Mouse (Mus musculus) embryonic facial prominence, embryonic 11.5 days (tissue): ENCODE data around the gene Pla2g6. TPM values are rescaled to one million over a fixed set of nuclear protein-coding genes. Genes with fewer than 3 reads are reported as not detected.

Source experiments
- ATAC-seq: fragments of 200-750 bp; cut with Nextera tagmentation; replicated peaks from 2 replicates; pipeline ENCODE4 v1.8.0; 2017; ENCODE audit warnings: low read depth; ENCODE audit not compliant: insufficient number of reproducible peaks, low FRiP score, low TSS enrichment
- DNase-seq: peaks from one replicate; pipeline ENCODE4 v3.0.0-alpha.2; 2015; ENCODE audit warnings: low spot score
- H3K27ac ChIP-seq: fragments of 300-500 bp; sonication (generic); replicated peaks from 2 replicates; pipeline ENCODE4 v1.5.1; 2014; ENCODE audit warnings: mild to moderate bottlenecking, low read depth, low read length, control low read depth
- H3K27me3 ChIP-seq: fragments of 300-500 bp; sonication (generic); 2 replicates; pipeline ENCODE4 v1.6.1; 2014; ENCODE audit warnings: mild to moderate bottlenecking, low read length, moderate library complexity, mixed read lengths; ENCODE audit not compliant: control insufficient read depth, insufficient read depth
- H3K36me3 ChIP-seq: fragments of 300-500 bp; sonication (generic); replicated peaks from 2 replicates; pipeline ENCODE4 v1.6.1; 2014; ENCODE audit warnings: low read depth, mild to moderate bottlenecking, low read length, moderate library complexity, mixed read lengths; ENCODE audit not compliant: control insufficient read depth, insufficient read depth
- H3K4me1 ChIP-seq: fragments of 300-500 bp; sonication (generic); 2 replicates; pipeline ENCODE4 v1.6.1; 2014; ENCODE audit warnings: low read length, mixed read lengths; ENCODE audit not compliant: control insufficient read depth, insufficient read depth
- H3K4me2 ChIP-seq: fragments of 300-500 bp; sonication (generic); 2 replicates; pipeline ENCODE4 v1.6.1; 2014; ENCODE audit warnings: low read depth, mild to moderate bottlenecking, control low read depth, low read length, moderate library complexity
- H3K4me3 ChIP-seq: fragments of 300-500 bp; sonication (generic); 2 replicates; pipeline ENCODE4 v1.5.1; 2014; ENCODE audit warnings: low read depth, low read length, control low read depth
- H3K9ac ChIP-seq: fragments of 300-500 bp; sonication (generic); replicated peaks from 2 replicates; pipeline ENCODE4 v1.6.1; 2014; ENCODE audit warnings: mild to moderate bottlenecking, control low read depth, low read length
- H3K9me3 ChIP-seq: fragments of 300-500 bp; sonication (generic); replicated peaks from 2 replicates; pipeline ENCODE4 v1.6.1; 2016; ENCODE audit warnings: mild to moderate bottlenecking, low read length, inconsistent platforms, mixed read lengths; ENCODE audit not compliant: control insufficient read depth
- WGBS: fragments of 180-500 bp; shearing (Covaris S2); extraction: QIAGEN DNeasy Blood & Tissue Kit; methylation state at CpG from one replicate; pipeline ENCODE4 v1.1.7; 2014; 5-methylcytosine and 5-hydroxymethylcytosine counted together
- polyA plus RNA-seq: library from polyadenylated mRNA; unstranded; fragments of >200 nt; fragmentation: Nextera tagmentation; extraction: Ambion mirVana; gene quantifications from 2 replicates; pipeline ENCODE4 v1.2.1, GENCODE M21; 2014

Pla2g6 gene
- 11.8 and 15.1 TPM in 2 replicates for polyA plus RNA-seq

DNA sequence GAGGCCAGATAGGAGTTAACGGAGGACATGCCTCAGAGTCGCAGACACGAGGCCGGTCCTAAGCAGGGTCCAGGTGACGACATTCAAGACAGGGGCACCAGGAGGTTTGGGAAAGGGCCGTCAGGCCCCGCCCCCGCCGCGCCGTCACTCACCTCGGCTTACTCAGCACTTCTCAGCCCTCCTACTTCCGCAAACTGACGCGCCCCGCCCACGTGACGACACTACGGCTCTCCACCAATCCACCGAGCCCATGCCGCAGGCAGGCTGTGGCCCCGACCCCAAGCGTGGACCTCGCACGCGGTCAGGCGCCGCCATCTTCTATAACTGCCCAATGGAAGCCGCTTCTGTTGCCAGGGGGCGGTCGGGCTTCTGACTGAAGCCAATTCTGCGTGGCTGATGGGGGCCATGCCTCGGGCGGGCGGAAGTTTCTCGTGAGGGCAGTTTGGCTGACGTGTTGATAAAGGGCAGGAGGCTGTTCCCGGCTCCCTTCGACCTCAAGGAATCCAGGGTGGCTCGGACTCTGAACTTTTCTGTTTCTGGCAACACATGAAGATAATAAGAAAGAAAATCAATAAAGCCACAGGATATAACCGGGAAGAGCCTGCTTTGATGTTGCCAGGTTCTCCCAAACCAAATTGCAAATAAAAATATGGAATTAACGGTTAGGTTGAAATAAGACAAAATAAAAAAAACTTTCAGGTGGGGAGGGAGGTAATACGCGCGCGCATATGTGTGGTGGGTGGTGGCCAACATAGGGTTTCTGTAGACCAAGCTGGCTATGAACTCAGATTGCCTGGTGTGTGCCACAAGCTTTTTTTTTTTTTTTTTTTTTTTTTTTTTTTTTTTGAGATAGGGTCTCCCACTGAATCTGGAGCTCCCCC, at the start of gene Pla2g6:
Gene Pla2g6, minus strand, starts transcription at position 333 of the 881 bp plus-strand sequence.
- peak within 1 kb of the TSS; percentile 47 for H3K4me3 ChIP-seq
- WGBS = 5% methylated on average over 42 of the region's 46 CpGs
- DNase-seq (peak; percentile 99), ATAC-seq (peak; percentile 94)
- H3K4me1 ChIP-seq = no peaks in the 10 kb centered on the region
- peak within 1 kb of the TSS; percentile 59 for H3K4me2 ChIP-seq
- H3K27ac ChIP-seq = peak within 1 kb of the TSS; percentile 22
- H3K9ac ChIP-seq = peak within 1 kb of the TSS; percentile 68
- no peaks in the 10 kb centered on the region for H3K36me3 ChIP-seq
- H3K27me3 ChIP-seq = no peaks in the 10 kb centered on the region
- no peaks in the 10 kb centered on the region for H3K9me3 ChIP-seq

DNA sequence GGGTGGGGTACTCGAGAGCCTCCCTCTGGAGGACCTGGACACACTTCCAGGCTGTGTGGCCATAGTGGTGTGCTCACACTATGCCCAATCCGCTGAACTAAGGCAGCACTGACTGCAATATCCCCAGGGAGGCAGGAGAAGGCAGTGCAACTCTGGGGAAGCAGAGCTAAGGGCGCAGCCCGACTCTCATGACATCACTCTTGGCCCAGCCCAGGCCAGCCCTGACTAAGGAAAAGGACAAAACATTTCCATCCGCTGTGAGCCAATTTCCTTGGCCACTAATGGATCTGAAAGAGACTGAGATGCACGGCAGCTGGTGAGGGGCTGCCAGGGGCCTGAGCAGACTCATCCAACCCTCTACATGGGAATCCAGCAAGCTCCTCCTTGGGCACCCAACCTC, 49.5 kb upstream of the Pla2g6 start:
- Histone ChIP-seq H3K9ac (no peak overlapping the region), H3K9me3 (no peaks in the 10 kb centered on the region), H3K27ac (no peak overlapping the region), H3K4me1 (no peaks in the 10 kb centered on the region), H3K36me3 (no peaks in the 10 kb centered on the region), H3K4me3 (no peak overlapping the region), H3K27me3 (no peaks in the 10 kb centered on the region), H3K4me2 (no peak overlapping the region)
- 79% methylated on average over 6 of the region's 6 CpGs for WGBS
- ATAC-seq (no peak), DNase-seq (no peak)

DNA sequence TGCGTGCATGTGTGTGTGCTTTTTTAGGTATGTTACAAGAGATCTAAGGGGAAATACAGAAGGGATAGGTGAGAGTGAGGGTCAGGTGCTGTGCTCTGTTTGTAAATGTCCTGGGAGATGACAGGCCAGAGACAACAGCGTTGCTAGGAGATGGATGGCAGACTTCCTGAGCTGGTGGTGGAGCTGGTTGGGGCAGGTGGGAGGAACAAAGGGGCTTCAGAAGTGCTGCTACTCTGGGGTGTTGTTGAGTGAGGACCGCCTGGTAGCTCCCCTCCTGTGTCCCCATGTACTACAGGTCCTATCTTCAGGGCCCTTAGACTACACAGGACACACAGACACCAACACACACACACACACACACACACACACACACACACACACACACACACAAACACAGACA, 46.6 kb upstream of the Pla2g6 start:
- DNase-seq (no peak), ATAC-seq (no peak)
- 50% methylated on average over 3 of the region's 3 CpGs for WGBS
- Histone ChIP-seq H3K27me3 (no peaks in the 10 kb centered on the region), H3K4me1 (no peaks in the 10 kb centered on the region), H3K4me3 (no peak overlapping the region), H3K27ac (no peak overlapping the region), H3K36me3 (no peaks in the 10 kb centered on the region), H3K9me3 (no peaks in the 10 kb centered on the region), H3K9ac (no peak overlapping the region), H3K4me2 (no peak overlapping the region)

DNA sequence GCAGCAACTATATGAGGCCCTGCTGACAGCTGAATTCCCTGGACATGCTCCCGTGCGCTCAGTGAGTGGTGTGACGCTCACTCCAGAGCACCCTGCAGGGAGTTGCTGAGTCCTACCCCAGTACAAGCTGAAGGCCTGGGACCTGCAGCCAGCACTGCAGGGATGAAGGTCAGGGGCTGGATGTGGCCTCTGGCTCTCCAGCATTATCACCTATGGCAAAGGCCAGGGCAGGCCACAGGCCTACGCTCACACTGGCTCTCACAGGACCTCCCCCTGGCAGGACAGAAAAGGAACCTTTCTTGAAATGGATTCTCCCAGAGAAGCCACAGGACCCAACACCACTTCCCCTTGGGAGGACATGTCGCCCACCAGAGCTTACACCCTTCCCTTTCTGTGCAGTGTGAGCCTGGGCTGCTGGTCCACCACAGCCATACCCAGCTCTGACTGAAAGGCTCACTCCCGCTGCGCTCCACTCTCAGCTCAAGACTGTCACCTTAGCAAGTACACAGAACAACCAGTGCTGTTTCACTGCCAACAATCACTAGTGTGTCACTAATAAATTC, 42.2 kb upstream of the Pla2g6 start:
- no peaks in the 10 kb centered on the region; the same call in 1 of the 2 replicates for H3K4me1 ChIP-seq
- 69% methylated on average over 7 of the region's 7 CpGs for WGBS
- no peak overlapping the region for H3K4me2 ChIP-seq
- no peaks in the 10 kb centered on the region for H3K9me3 ChIP-seq
- H3K27ac ChIP-seq = no peak overlapping the region
- DNase-seq = no peak
- H3K27me3 ChIP-seq = no peaks in the 10 kb centered on the region
- H3K4me3 ChIP-seq = no peak overlapping the region
- no peak overlapping the region for H3K9ac ChIP-seq
- H3K36me3 ChIP-seq = no peaks in the 10 kb centered on the region; the same call in none of the 2 replicates
- ATAC-seq = no peak

DNA sequence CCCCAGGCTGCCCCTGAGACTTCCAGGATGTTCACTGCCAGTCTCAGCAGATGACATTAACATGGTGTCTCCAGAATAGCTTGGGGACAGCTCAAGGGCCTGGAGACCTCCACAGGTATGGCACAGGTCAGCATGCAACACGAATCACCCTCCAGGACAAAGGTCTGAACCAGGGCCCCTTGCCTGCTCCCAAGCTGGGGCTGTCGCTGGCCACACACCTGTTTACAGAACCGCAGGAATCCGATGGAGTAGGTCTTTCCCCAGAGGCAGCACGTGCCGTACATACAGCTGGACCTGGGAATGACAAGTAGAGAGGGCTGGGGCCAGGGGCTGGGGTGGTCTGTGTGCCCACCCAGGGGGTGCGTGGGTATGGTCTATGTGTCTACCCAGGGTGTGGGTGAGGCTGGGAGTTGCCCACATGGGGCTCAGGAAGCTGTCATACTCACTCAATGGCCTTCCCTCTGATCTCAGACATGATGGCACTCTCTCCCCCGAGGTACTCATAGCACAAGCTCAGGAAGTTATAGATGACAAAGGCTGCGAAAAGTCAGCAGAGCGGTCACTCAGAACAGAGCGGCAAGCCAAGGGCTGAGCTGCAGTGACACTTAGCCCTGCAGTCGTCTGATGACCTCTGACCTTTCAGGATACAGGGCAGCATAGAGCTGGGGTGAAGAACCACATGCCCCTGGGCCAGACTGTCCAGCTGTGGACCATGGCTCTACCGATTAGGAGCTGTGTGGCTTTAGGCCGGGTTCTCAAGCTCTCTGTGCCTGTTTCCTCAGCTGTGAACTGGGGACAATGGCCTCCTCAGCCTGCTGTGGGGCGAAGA, 41.5 kb upstream of the Pla2g6 start:
- H3K27ac ChIP-seq = no peak overlapping the region
- DNase-seq (no peak), ATAC-seq (peak; percentile 19; the same call in 1 of the 2 replicates)
- no peak overlapping the region for H3K4me3 ChIP-seq
- no peaks in the 10 kb centered on the region; the same call in 1 of the 2 replicates for H3K4me1 ChIP-seq
- H3K4me2 ChIP-seq = no peak overlapping the region
- no peaks in the 10 kb centered on the region for H3K27me3 ChIP-seq
- no peaks in the 10 kb centered on the region for H3K9me3 ChIP-seq
- no peak overlapping the region for H3K9ac ChIP-seq
- H3K36me3 ChIP-seq = no peaks in the 10 kb centered on the region; the same call in none of the 2 replicates
- WGBS = 52% methylated on average over 15 of the region's 15 CpGs

DNA sequence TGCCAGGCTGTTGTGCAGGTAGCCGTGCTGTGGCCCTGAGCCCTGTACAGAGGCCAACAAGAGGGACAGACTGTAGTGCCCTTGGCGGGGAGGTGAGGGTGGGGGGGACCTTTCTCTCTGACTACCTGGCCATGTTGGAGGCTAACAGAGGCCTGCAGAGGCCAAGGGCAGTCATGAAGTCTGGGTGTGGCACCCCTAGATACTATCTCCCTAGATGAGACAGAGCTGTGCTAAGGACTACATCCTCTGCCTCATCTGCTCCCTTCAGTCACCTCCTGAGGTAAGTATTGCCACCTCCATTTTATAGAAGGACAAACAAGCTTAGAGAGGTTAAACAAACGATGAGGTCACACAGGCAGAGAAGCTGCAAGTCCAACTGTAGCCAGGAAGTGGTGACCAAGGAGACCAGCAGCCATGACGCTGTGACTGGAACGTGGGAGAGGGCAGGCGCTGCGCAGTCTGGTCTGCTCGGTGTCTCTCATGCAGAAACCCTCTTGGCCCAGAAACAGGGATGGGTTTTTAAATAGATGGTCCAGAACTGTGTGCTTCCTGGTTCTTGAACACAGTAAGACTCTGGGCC, 40.8 kb upstream of the Pla2g6 start:
- H3K36me3 ChIP-seq = no peaks in the 10 kb centered on the region; the same call in none of the 2 replicates
- no peak overlapping the region for H3K27ac ChIP-seq

DNA sequence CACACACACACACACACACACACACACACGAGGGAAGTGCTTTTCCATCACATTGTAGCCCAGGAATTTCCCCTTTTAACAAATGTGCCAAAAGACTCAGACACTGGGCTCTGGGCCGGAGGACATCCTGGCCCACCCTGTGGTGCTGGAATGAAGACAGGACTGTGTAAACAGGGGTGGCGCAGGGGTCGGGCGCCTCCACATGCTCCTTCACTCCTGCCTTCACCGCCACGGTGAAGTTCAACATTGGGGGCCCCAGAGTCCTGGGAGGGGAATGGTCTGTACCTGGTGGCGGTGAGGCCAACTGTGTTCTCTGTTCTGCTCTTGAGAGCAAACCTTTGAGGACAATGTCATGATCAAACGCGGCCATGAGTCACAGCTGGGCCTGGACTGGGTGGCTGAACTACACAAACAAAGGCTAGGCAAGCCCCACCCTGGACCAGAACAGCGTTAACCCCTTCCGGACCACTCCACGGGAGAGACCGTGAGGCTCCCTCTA, 40.2 kb upstream of the Pla2g6 start:
- H3K9me3 ChIP-seq = no peaks in the 10 kb centered on the region
- no peaks in the 10 kb centered on the region; the same call in 1 of the 2 replicates for H3K4me1 ChIP-seq
- ATAC-seq (0 out of 2 replicates have a peak, but pooled peaks have one; percentile 19), DNase-seq (no peak)
- no peaks in the 10 kb centered on the region for H3K27me3 ChIP-seq
- H3K4me3 ChIP-seq = no peak overlapping the region
- H3K36me3 ChIP-seq = no peaks in the 10 kb centered on the region; the same call in none of the 2 replicates
- 62% methylated on average over 14 of the region's 14 CpGs for WGBS
- H3K4me2 ChIP-seq = no peak overlapping the region
- no peak overlapping the region for H3K27ac ChIP-seq
- H3K9ac ChIP-seq = no peak overlapping the region

More for the DNA sequence above, 40.8 kb upstream of the Pla2g6 start:
- DNase-seq (no peak), ATAC-seq (no peak)
- no peaks in the 10 kb centered on the region; the same call in 1 of the 2 replicates for H3K4me1 ChIP-seq
- H3K9ac ChIP-seq = no peak overlapping the region
- no peak overlapping the region for H3K4me2 ChIP-seq
- WGBS = 78% methylated on average over 8 of the region's 8 CpGs
- no peaks in the 10 kb centered on the region for H3K27me3 ChIP-seq
- no peak overlapping the region for H3K4me3 ChIP-seq
- H3K9me3 ChIP-seq = no peaks in the 10 kb centered on the region
